Mouse (Mus musculus): ENCODE measurements around the gene Hoxc6. TPM values are rescaled to one million over a fixed set of nuclear protein-coding genes. Genes with fewer than 3 reads are reported as not detected.

The Hoxc6 gene
- total RNA-seq, 2 experiments from 2014 or later = 5.3 to 5.8 TPM

DNA sequence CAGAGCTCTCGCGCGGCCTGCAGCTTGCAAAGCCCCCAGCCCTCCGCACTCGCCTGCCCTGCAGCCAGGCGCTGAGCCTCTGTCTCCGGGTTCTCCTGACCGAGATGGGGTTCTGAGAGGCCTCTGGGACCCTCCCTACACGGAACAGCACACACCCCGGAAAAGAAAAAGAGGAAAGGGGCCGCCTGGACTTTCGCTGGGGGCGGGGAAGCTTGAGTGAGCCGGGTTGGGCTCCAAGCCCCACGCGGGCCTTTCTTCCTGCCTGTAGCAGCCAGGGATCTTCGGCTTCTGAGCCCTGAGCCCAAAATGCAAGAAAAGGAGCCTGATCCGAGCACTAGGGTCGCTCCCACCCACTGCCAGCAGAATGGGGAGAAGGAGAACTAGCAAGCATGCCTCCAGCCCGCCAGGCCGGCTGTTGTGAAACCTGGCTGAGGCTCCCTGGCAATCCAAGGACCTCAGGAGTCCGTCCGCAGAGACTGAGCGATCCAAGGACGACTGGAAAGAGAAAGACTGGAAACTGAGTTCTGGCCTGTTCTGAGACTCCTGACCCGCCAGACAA is 13.9 kb downstream of the Hoxc6 start:
- DNase-seq (ENCODE audit: low spot score) = no peak

DNA sequence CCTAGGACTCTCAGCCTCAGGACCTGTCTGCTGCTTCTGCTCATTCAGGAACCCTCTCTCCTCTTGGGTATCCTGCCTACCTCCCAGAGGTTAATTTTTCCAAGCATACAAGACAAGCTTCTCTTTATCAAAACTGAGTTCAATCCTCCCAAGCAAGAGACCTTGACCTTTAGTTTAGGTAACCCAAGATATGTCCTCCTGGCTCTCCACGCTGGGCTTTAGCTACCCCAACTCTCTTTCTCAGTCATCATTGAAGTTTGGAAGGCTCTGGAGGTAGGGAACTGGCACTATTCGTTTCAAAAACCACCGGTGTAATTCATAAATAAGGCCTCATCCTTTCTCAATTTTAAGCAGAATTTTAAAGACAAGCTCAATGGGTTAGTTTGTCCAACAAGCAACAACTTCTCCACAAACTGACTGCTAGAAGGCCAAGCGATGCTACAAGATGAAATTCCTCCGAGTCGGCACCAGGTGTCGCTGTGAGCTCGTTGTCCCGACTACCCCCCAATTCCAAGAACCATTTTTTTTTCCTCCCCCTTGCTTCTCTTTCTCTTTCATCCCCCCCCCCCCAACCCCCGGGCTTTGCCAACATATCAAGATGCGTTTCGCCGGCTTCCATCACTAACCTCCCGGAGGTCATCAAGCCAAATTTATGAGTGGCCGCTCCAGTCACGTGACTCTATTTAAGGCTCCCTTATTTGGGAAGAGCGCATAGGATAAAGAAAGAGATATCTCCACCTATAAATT is 15.4 kb downstream of the Hoxc6 start:
- peak; percentile 50 for DNase-seq (ENCODE audit: low spot score)

DNA sequence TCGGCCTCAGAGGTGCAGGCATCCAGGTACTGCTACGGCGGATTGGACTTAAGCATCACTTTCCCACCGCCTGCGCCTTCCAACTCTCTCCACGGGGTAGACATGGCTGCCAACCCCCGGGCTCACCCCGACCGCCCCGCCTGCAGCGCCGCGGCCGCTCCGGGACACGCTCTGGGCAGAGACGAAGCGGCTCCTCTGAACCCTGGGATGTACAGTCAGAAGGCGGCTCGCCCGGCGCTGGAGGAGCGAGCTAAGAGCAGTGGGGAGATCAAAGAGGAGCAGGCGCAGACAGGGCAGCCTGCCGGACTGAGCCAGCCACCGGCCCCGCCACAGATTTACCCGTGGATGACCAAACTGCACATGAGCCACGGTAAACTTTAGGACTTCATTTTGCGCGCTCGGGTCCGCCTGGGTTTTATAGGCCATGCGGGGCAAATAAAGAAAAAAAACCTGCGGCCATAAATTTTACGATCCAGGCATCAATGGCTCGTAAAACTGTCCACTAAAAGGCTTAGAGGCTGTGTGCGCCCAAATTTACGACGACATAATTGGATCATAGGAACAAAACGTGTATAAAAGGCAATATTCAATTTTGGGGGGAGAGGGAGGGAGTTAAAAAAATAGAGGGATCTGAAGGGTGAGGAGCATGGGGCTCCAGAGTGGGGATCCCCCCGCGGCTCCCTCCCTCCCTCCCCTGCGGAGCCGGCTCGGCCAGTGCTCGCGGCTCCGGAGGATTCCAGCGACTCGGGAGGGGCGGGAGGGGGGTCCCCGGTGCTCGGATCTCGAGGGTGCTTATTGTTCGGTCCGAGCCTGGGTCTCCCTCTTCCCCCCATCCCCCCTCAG is 16.3 kb downstream of the Hoxc6 start:
- DNase-seq (ENCODE audit: low spot score) = peak; percentile 60

GRCm38 (mm10) chr15:103015009-103015399 is 16.9 kb downstream of the Hoxc6 start:
- DNase-seq (ENCODE audit: low spot score) = no peak

DNA sequence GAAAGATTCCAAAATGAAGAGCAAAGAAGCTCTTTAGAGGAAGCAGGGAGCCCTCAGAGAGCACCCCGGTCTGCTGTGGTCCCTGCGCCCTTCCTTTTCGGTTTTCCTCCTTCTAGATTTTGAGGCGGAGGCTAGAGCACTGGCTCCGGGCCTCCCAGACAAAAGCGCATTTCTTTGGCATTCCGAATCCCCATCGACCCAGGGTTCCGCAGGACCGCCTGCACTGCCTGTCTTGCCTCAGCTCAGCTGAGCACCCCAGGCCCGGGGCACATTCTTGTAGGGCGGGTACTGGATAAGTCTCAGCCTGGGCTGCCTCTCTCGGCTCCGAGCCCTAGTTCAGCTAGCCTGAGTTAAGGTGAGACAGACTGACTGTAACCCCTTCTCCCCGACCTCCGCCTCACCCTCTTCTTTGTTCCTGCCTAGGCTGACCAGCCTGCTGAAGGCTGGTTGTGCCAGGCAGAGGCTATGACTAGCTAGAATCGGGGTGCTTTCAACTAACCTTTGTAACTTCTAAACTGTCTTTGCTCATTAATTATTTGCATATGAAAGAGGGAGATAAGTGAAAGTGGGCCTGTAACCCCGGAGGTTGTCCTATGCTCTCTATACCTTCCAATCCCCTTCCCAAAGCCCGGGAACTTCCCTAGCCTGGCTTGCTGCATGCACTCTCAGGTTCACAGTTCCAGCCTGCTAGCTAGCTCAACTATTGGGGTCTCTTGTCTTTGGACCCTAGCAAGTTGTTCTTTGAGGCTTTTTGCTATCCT is 17.5 kb downstream of the Hoxc6 start:
- no peak for DNase-seq (ENCODE audit: low spot score)

GRCm38 (mm10) chr15:103018636-103019035 is 20.6 kb downstream of the Hoxc6 start, which contains the start of gene Hoxc4:
Gene Hoxc4 (plus strand): TSS chr15:103018934.
- DNase-seq (ENCODE audit: low spot score) = no peak

GRCm38 (mm10) chr15:103020899-103021418 is 22.9 kb downstream of the Hoxc6 start:
- no peak for DNase-seq (ENCODE audit: low spot score)

DNA sequence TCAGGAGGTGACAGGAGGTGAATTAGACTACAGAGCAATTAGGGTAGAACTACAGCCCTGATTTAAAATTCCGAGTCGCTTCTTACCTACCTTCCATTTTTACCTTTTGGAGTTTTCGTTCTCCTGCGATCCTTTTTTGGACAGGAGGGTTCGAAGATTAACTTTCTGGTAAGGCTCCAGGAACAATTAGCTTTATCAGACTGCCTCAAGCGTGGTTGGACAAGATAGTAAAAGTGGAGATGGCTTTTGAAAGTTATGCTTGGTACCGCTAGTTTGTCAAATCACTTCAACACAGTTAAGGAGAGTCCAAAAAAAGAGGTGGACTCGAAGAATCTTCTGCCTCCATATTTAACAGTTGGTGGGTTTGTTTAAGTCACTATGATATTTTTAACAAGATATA is 23.5 kb downstream of the Hoxc6 start:
- no peak for DNase-seq (ENCODE audit: low spot score)

GRCm38 (mm10) chr15:103024131-103024530 is 26.1 kb downstream of the Hoxc6 start:
- DNase-seq (ENCODE audit: low spot score) = no peak

GRCm38 (mm10) chr15:103027266-103028235 is 29.5 kb downstream of the Hoxc6 start:
- DNase-seq (ENCODE audit: low spot score) = peak; percentile 80

GRCm38 (mm10) chr15:103028916-103029512 is 31.0 kb downstream of the Hoxc6 start:
- no peak for DNase-seq (ENCODE audit: low spot score)

GRCm38 (mm10) chr15:103030142-103030541 is 32.1 kb downstream of the Hoxc6 start:
- no peak for DNase-seq (ENCODE audit: low spot score)

DNA sequence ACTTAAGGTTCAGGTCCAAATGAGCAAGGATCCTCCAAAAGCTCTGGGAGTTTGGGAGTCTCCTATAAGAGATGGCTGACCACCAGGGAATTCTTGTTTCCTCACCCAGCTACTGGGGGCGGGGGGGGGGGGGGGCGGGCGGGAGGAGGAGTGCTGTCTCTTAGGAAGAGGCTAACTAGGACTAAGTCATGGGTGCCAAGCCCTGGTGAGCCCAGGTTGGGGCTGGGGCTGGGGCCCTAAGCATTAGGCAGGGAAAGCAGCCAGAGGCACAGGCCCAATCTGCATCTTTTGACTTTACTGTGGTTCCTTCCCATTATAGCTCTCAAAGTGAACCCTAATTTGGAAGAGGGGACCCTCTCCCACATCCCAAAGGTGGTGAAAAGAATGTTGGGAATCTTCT is 34.1 kb downstream of the Hoxc6 start:
- DNase-seq (ENCODE audit: low spot score) = no peak

- DNase-seq (ENCODE audit: low spot score) = no peak
Measured at GRCm38 (mm10) chr15:103032646-103033575, 34.9 kb downstream of the Hoxc6 start.

GRCm38 (mm10) chr15:103034043-103034806 is 36.2 kb downstream of the Hoxc6 start:
- no peak for DNase-seq (ENCODE audit: low spot score)

DNA sequence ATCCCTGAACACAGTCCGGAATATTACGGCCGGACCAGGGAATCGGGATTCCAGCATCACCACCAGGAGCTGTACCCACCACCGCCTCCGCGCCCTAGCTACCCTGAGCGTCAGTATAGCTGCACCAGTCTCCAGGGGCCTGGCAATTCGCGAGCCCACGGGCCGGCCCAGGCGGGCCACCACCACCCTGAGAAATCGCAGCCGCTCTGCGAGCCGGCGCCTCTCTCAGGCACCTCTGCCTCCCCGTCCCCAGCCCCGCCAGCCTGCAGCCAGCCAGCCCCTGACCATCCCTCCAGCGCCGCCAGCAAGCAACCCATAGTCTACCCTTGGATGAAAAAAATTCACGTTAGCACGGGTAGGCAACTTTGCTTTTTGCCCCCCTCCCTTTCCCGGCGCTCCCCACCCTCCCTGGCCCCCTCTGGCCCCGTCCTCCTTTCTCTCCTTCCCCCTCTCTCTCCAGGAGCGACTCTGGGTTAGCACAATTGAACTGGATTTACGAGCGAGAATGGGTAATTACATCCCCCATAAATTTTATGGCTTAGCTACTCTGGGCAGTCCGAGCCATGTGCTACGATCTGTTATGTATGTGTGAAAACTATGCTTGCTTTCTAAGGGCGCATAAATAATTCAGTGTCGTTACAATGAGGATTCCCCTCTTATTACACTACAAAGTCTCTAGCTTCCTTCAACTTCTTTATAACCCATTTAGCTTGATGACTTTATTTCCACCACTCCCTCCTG is 36.9 kb downstream of the Hoxc6 start:
- DNase-seq (ENCODE audit: low spot score) = no peak

DNA sequence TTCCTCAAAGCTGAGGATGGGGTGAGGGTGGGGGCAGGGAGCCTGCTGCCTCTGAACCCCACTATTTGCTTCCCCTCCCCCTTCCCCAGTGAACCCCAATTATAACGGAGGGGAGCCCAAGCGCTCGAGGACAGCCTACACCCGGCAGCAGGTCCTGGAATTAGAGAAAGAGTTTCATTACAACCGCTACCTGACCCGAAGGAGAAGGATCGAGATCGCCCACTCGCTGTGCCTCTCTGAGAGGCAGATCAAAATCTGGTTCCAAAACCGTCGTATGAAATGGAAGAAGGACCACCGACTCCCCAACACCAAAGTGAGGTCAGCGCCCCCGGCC is 37.5 kb downstream of the Hoxc6 start:
- no peak for DNase-seq (ENCODE audit: low spot score)

Data from gastrocnemius, adult 18-20 months (tissue).